Comparison of ENCODE assay signal across 9 mouse cellular contexts in genomic region chr17:37246715-37247114, GRCm38 (mm10). TPM values are rescaled to one million over a fixed set of nuclear protein-coding genes. Genes with fewer than 3 reads are reported as not detected.
DNase-seq lines count a peak whose midpoint lies in the region; ATAC-seq lines count a peak whose summit lies in the region.
"Had no signal": no experiment of that assay in that cellular context is flagged by ENCODE, and none has a peak within 500 bp of the region (broad histone marks: within the 10 kb centered on the region; RNA-seq: fewer than 3 reads in every experiment).

No protein-coding gene starts in this region.

- 31% methylated on average over 5 of the region's 5 CpGs for WGBS in stomach, embryonic 14.5 days

- H3K36me3 ChIP-seq in stomach, embryonic 14.5 days (ENCODE audit: control insufficient read depth, insufficient read depth, low read length) = no peaks in the 10 kb centered on the region

- ATAC-seq in frontal cortex, adult (ENCODE audit: low TSS enrichment) = peak; percentile 95
- peak; percentile 61; the same call in 1 of the 2 replicates for ATAC-seq in stomach, embryonic 14.5 days (ENCODE audit: insufficient number of reproducible peaks, insufficient read depth, low FRiP score, low read depth)

- H3K27me3 ChIP-seq in stomach, embryonic 14.5 days (ENCODE audit: control insufficient read depth, insufficient read depth, low read length) = no peaks in the 10 kb centered on the region

- H3K27ac ChIP-seq in stomach, embryonic 14.5 days (ENCODE audit: low read length) = no peak overlapping the region
- H3K27ac ChIP-seq: heart, adult 2 months had no signal

- no peaks in the 10 kb centered on the region for H3K9me3 ChIP-seq in stomach, embryonic 14.5 days (ENCODE audit: control insufficient read depth, low read depth, low read length)

- DNase-seq in retina, postnatal 1 day = peak; percentile 3
- DNase-seq in retina, embryonic 14.5 days (ENCODE audit: low spot score) = no peak
- DNase-seq in adipocyte (ENCODE audit: low spot score) = peak; percentile 57
- peak; percentile 56 for DNase-seq in kidney, postnatal 14 days
- peak; percentile 49 for DNase-seq in lung, postnatal 14 days
- DNase-seq in ovary, adult 18-20 months (ENCODE audit: low spot score) = no peak

- H3K9ac ChIP-seq in stomach, embryonic 14.5 days (replicated peaks; ENCODE audit: low read depth, low read length) = no peak overlapping the region

- H3K4me1 ChIP-seq in stomach, embryonic 14.5 days (ENCODE audit: control insufficient read depth, insufficient read depth, low read length) = no peaks in the 10 kb centered on the region

- no peak overlapping the region for H3K4me3 ChIP-seq in stomach, embryonic 14.5 days (ENCODE audit: low read depth, low read length)
- H3K4me3 ChIP-seq: heart, adult 2 months had no signal

- H3K4me2 ChIP-seq in stomach, embryonic 14.5 days (replicated peaks; ENCODE audit: low read depth, low read length) = no peak overlapping the region

RNA-seq across cellular contexts. Expression of gene Olfr97, which starts 9.6 kb away (rescaled TPM):
- not detected in 2 replicates for polyA plus RNA-seq in stomach, embryonic 14.5 days (2014; fragmentation: Nextera tagmentation; extraction: Ambion mirVana)
- polyA plus RNA-seq: heart, adult 2 months had no signal

RNA-seq across cellular contexts. Expression of gene Olfr98, which starts 16.8 kb away (rescaled TPM):
- not detected in 2 replicates for polyA plus RNA-seq in stomach, embryonic 14.5 days (2014; fragmentation: Nextera tagmentation; extraction: Ambion mirVana)
- polyA plus RNA-seq: heart, adult 2 months had no signal

RNA-seq across cellular contexts. Expression of gene H2-M3, which starts 23.3 kb away (rescaled TPM):
- polyA plus RNA-seq in stomach, embryonic 14.5 days (2014; fragmentation: Nextera tagmentation; extraction: Ambion mirVana) = 2.9 and 4.3 TPM in 2 replicates

RNA-seq across cellular contexts. Expression of gene Olfr96, which starts 26.8 kb away (rescaled TPM):
- polyA plus RNA-seq in stomach, embryonic 14.5 days (2014; fragmentation: Nextera tagmentation; extraction: Ambion mirVana) = not detected in 2 replicates
- polyA plus RNA-seq: heart, adult 2 months had no signal

RNA-seq across cellular contexts. Expression of gene Olfr95, which starts 33.8 kb away (rescaled TPM):
- not detected in 2 replicates for polyA plus RNA-seq in stomach, embryonic 14.5 days (2014; fragmentation: Nextera tagmentation; extraction: Ambion mirVana)
- polyA plus RNA-seq: heart, adult 2 months had no signal

Comparison
In these comparisons a context has a peak if more than half of its experiments do, and no peak if none do; other contexts are left out.
1. DNase-seq: peak in retina, postnatal 1 day (single experiment), adipocyte (single experiment), kidney, postnatal 14 days (single experiment) and lung, postnatal 14 days (single experiment); none in retina, embryonic 14.5 days (single experiment) and ovary, adult 18-20 months (single experiment).